Mouse (Mus musculus): ENCODE measurements around the gene B3galt1.

- no peak for TF ChIP-seq POLR2A (IDR thresholded peaks at IDR 0.05; ENCODE audit: low read depth, low read length)
- no peak for TF ChIP-seq CTCF (IDR thresholded peaks at IDR 0.05; ENCODE audit: extremely low read depth, insufficient read length, insufficient replicate concordance, low read depth, low read length)
Observed at GRCm38 (mm10) chr2:67622902-67623301, 57.2 kb downstream of the B3galt1 start.
